Mouse (Mus musculus) spleen, adult 2 months (tissue): ENCODE data around the gene Trim3. TPM values are rescaled to one million over a fixed set of nuclear protein-coding genes. Genes with fewer than 3 reads are reported as not detected.

ENCODE experiments used
- DNase-seq, 2 experiments: peaks; one replicate each; pipeline versions ENCODE4 v3.0.0 to v3.0.0-alpha.2; 2012 to 2021; ENCODE audit warnings: low spot score in 2 of 2, low read depth in 1 of 2
- H3K27ac ChIP-seq: fragments of 200-500 bp; 2 replicates; pipeline ENCODE4 v1.5.1; 2012; ENCODE audit warnings: low read length, inconsistent platforms; ENCODE audit not compliant: insufficient read depth
- H3K27me3 ChIP-seq: fragments of 200-500 bp; 2 replicates; pipeline ENCODE4 v1.6.1; 2012; ENCODE audit warnings: mild to moderate bottlenecking, moderate library complexity, low read length, inconsistent platforms; ENCODE audit not compliant: control insufficient read depth, insufficient read depth
- H3K36me3 ChIP-seq: fragments of 200-500 bp; 2 replicates; pipeline ENCODE4 v1.6.1; 2012; ENCODE audit warnings: mild to moderate bottlenecking, low read length, inconsistent platforms; ENCODE audit not compliant: control insufficient read depth, insufficient read depth
- H3K4me1 ChIP-seq: fragments of 200-500 bp; 2 replicates; pipeline ENCODE4 v1.6.1; 2011; ENCODE audit warnings: inconsistent platforms; ENCODE audit not compliant: control insufficient read depth, insufficient read depth, insufficient read length
- H3K4me3 ChIP-seq: fragments of 200-500 bp; 2 replicates; pipeline ENCODE4 v1.5.1; 2011; ENCODE audit warnings: mild to moderate bottlenecking, inconsistent platforms; ENCODE audit not compliant: insufficient read depth, insufficient read length; ENCODE audit errors: extremely low read depth
- CTCF ChIP-seq: fragments of 200-500 bp; IDR thresholded peaks from 2 replicates; pipeline ENCODE4 v1.5.1; 2011; ENCODE audit warnings: mild to moderate bottlenecking, inconsistent platforms; ENCODE audit not compliant: insufficient read depth, insufficient read length, insufficient replicate concordance; ENCODE audit errors: extremely low read depth
- POLR2A ChIP-seq: fragments of 200-500 bp; IDR thresholded peaks from 2 replicates; pipeline ENCODE4 v1.6.1; 2011; ENCODE audit warnings: low read depth, low read length, inconsistent platforms
- WGBS: fragments of 180-500 bp; shearing (Covaris S2); methylation state at CpG from one replicate; pipeline ENCODE4 v1.1.7; 2018; 5-methylcytosine and 5-hydroxymethylcytosine counted together
- polyA plus RNA-seq: library from polyadenylated mRNA; depleted of rRNA; stranded (reverse); fragments of >200 nt; gene quantifications from 2 replicates; pipeline ENCODE4 v1.2.3, GENCODE M21; 2012

Gene Trim3
- polyA plus RNA-seq, 1 experiment = 25.4 TPM

DNA sequence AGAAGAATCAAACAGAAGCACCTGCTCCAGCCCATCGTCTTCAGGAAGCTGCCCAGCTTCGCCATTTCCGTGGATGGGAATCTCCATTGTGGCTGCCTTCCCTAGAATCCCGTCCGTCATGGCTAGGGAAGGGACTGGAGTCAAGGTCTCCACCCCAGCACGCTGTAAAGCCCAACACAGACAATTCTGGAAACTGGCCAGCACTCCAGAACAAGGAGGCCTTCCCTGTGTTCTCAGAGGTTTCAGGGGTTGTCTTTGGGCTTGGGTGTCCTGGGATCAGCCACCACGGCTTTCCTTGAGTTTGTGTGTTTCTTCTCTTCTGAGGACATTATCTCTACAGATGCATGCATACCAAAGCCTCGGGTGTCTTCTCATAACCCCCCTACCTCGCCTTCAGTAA, 5.9 kb upstream of the Trim3 start:
- no peaks in the 10 kb centered on the region for H3K27me3 ChIP-seq
- TF ChIP-seq POLR2A (no peak), CTCF (no peak)
- H3K4me1 ChIP-seq = peaks cover 7% of the 10 kb centered on the region; the same call in 1 of the 2 replicates
- H3K4me3 ChIP-seq = no peak overlapping the region
- no peak overlapping the region for H3K27ac ChIP-seq
- H3K36me3 ChIP-seq = peaks cover 4% of the 10 kb centered on the region; the same call in 1 of the 2 replicates
- 80% methylated on average over 9 of the region's 9 CpGs for WGBS
- no peak for DNase-seq

DNA sequence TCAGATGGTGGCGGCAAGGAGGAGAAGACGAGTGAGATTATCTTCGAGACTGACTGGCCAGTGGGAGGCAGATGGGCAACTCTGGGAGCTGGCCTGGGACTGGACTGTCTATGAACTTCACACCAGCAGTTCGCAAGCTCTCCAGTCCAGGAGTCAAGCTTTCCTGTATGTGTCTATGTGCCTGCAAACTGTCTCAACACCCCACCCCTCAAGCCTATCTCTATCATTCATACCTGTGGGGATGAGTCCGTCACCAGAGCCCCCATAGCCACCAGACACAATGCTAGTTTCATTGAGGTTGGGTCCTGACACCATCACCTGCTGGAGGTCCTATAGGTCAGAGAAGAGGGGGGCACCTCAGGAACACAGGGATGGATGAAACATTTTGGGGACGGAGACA, 5.4 kb upstream of the Trim3 start:
- Histone ChIP-seq H3K4me1 (peaks cover 7% of the 10 kb centered on the region; the same call in 1 of the 2 replicates), H3K4me3 (no peak overlapping the region), H3K27ac (no peak overlapping the region), H3K36me3 (peaks cover 4% of the 10 kb centered on the region; the same call in 1 of the 2 replicates), H3K27me3 (no peaks in the 10 kb centered on the region)
- DNase-seq = no peak
- TF ChIP-seq POLR2A (no peak), CTCF (no peak)
- WGBS = 94% methylated on average over 6 of the region's 6 CpGs

DNA sequence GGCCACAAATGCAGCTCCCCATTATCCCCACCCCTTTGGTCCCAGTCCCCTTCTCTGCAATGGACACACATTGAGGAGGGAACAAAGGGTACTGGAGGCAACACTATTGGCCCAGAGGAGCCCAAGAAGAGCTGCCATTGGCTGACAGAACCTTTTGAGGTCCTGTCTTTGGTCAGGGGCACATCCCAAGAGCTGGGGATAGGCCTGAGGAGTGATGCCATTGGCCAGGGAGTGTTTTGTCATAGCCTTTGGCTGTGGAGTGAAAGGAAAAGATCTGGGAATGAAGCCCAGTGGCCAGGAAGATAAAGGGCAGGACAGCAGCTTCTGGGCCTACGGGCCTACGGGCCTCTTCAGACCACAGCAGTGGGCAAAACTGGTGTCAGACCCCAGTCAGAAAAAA, 2.4 kb upstream of the Trim3 start:
- Histone ChIP-seq H3K4me3 (no peak overlapping the region), H3K36me3 (0 out of 2 replicates have a peak, but pooled peaks cover 1% of the 10 kb centered on the region), H3K4me1 (peaks cover 2% of the 10 kb centered on the region; the same call in 1 of the 2 replicates), H3K27ac (no peak overlapping the region), H3K27me3 (0 out of 2 replicates have a peak, but pooled peaks cover 2% of the 10 kb centered on the region)
- no peak for TF ChIP-seq CTCF
- TF ChIP-seq POLR2A = no peak
- no peak for DNase-seq
- WGBS = 84% methylated on average over 2 of the region's 2 CpGs

DNA sequence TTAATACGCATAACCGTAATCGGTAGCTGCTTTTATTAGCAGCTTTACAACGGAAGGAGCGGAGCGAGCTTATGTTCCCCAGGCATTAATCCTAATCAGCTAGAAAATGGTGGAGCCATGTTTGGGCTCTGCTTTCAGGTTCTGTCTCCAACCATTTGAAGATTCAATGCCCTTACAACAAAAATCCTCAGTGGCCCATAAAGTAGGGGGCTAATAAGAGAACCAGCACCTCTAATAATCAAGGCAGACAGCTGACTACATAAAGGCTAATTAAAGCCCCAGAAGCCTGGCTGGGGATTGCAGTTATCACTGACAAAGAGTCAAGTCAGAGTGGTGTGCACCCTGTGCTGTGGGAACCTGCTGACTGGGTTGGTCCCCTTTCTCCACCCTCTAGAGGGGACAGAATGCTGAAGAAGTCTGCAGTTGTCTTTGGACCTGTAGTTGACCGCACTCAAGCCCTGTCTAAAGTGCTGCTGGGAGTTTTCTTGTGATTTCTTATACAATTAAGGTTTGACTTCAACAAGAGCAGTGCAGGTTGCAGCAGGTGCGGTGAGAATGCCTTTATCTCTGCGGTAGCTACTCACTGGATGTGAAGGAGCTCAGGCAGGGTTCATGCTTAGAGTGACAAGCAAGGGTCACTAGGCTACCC, 1.0 kb upstream of the Trim3 start:
- H3K4me1 ChIP-seq = peaks cover 2% of the 10 kb centered on the region; the same call in 1 of the 2 replicates
- WGBS = 62% methylated on average over 9 of the region's 9 CpGs
- TF ChIP-seq POLR2A (no peak), CTCF (no peak)
- no peak for DNase-seq
- H3K36me3 ChIP-seq = 0 out of 2 replicates have a peak, but pooled peaks cover 1% of the 10 kb centered on the region
- no peak overlapping the region for H3K27ac ChIP-seq
- 0 out of 2 replicates have a peak, but pooled peaks cover 2% of the 10 kb centered on the region for H3K27me3 ChIP-seq
- no peak overlapping the region for H3K4me3 ChIP-seq

DNA sequence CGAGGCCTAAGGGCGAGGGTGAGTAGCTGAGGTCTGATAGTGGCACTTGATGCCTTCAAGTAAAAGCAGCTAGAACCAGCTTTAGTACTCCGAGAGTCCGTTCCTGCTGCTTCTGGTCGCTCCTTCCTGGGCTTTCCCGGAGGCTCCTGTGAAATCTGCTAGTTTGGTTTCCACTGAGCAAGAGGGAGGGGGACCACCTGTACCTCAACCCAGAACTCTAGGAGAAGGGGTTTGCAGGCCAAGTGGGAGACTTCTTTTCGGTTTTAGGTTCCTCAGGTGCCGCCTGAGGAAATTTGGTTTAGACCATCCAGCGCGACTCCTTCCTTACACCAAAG, 397 bp upstream of the Trim3 start:
- Histone ChIP-seq H3K4me3 (peak overlapping the region; percentile 82), H3K36me3 (0 out of 2 replicates have a peak, but pooled peaks cover 1% of the 10 kb centered on the region), H3K27me3 (0 out of 2 replicates have a peak, but pooled peaks cover 2% of the 10 kb centered on the region), H3K27ac (0 out of 2 replicates have a peak overlapping the region, but pooled peaks have one; percentile 55), H3K4me1 (peaks cover 2% of the 10 kb centered on the region; the same call in 1 of the 2 replicates)
- TF ChIP-seq POLR2A (no peak), CTCF (no peak)
- DNase-seq = no peak
- WGBS = 3% methylated on average over 10 of the region's 10 CpGs

DNA sequence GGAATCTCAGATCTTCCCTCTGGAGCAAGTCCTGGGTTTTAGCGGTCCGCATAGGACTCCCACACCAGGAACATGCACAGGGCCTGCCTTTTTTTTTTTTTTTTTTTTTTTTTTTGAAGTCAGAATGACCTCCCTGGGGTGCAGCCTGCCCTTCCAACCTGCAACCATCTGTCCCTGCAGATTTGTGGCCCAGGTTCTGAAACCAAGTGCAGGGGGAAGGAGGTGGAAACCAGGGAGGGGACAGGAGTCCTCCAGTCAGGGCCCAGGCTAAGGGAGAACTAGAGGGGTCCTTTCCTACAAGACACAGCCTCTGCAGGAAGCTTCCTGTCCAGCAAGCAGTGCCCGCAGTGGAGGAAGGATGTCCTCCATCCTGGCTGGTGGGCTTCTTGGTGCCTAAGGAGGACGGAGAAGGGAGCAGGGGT, 809 bp downstream of the Trim3 start:
- TF ChIP-seq CTCF = no peak
- no peak for TF ChIP-seq POLR2A
- no peak overlapping the region for H3K27ac ChIP-seq
- 37% methylated on average over 4 of the region's 4 CpGs for WGBS
- H3K4me1 ChIP-seq = peaks cover 2% of the 10 kb centered on the region; the same call in 1 of the 2 replicates
- peak overlapping the region; percentile 82 for H3K4me3 ChIP-seq
- 0 out of 2 replicates have a peak, but pooled peaks cover 1% of the 10 kb centered on the region for H3K36me3 ChIP-seq
- 0 out of 2 replicates have a peak, but pooled peaks cover 2% of the 10 kb centered on the region for H3K27me3 ChIP-seq
- no peak for DNase-seq

DNA sequence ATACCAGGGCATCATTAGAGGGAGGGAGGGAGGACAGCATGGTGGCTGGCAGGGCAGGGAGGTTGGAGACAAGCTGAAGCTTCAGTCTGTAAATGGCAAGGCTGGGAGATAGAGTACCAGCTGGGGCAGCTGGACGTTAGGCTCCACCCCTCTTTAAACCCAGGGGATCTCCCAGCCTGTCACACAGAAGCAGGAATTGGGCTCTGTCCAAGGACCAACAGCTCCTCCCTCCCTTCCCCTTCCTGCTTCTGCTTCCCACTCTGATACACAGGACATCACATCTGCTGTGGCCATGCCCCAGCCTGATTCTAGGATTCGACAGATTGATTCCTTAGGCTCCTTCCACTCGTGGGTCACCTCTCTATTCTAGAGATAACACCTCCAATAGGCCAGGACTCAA, 4.7 kb downstream of the Trim3 start:
- H3K36me3 ChIP-seq = no peaks in the 10 kb centered on the region
- H3K27me3 ChIP-seq = 0 out of 2 replicates have a peak, but pooled peaks cover 2% of the 10 kb centered on the region
- TF ChIP-seq POLR2A = no peak
- H3K27ac ChIP-seq = no peak overlapping the region
- WGBS = 15% methylated on average over 3 of the region's 3 CpGs
- H3K4me3 ChIP-seq = no peak overlapping the region
- H3K4me1 ChIP-seq = peaks cover 8% of the 10 kb centered on the region
- no peak for DNase-seq
